Mouse (Mus musculus) thymus, adult 2 months (tissue): Measurements from ENCODE around the gene Stim1. TPM values are rescaled to one million over a fixed set of nuclear protein-coding genes. Genes with fewer than 3 reads are reported as not detected.

Source experiments
- DNase-seq: peaks from one replicate; pipeline ENCODE4 v3.0.0; 2021
- H3K27ac ChIP-seq: fragments of 200-500 bp; 2 replicates; pipeline ENCODE4 v1.5.1; 2012; ENCODE audit warnings: low read length, control low read depth; ENCODE audit not compliant: control insufficient read depth, insufficient read depth
- H3K27me3 ChIP-seq: fragments of 200-500 bp; 2 replicates; pipeline ENCODE4 v1.6.1; 2012; ENCODE audit warnings: mild to moderate bottlenecking, low read length, moderate library complexity, mixed read lengths; ENCODE audit not compliant: control insufficient read depth, insufficient read depth
- H3K36me3 ChIP-seq: fragments of 200-500 bp; 2 replicates; pipeline ENCODE4 v1.6.1; 2012; ENCODE audit warnings: mild to moderate bottlenecking, low read length, moderate library complexity; ENCODE audit not compliant: control insufficient read depth, insufficient read depth
- H3K4me1 ChIP-seq: fragments of 200-500 bp; replicated peaks from 2 replicates; pipeline ENCODE4 v1.6.1; 2012; ENCODE audit warnings: low read length; ENCODE audit not compliant: control insufficient read depth, insufficient read depth
- H3K4me3 ChIP-seq: fragments of 200-500 bp; 2 replicates; pipeline ENCODE4 v1.5.1; 2012; ENCODE audit warnings: mild to moderate bottlenecking, low read length, control low read depth, moderate library complexity; ENCODE audit not compliant: control insufficient read depth, insufficient read depth
- CTCF ChIP-seq: fragments of 200-500 bp; IDR thresholded peaks from 2 replicates; pipeline ENCODE4 v1.5.1; 2012; ENCODE audit warnings: mild to moderate bottlenecking, control low read depth, low read length, moderate library complexity, borderline replicate concordance; ENCODE audit not compliant: control insufficient read depth, poor library complexity, insufficient read depth; ENCODE audit errors: extremely low read depth
- POLR2A ChIP-seq: fragments of 200-500 bp; IDR thresholded peaks from 2 replicates; pipeline ENCODE4 v1.6.1; 2012; ENCODE audit warnings: mild to moderate bottlenecking, low read length, control low read depth, moderate library complexity; ENCODE audit not compliant: control insufficient read depth, poor library complexity, insufficient read depth; ENCODE audit errors: extremely low read depth
- WGBS: fragments of 180-500 bp; shearing (Covaris S2); methylation state at CpG from one replicate; pipeline ENCODE4 v1.1.7; 2018; 5-methylcytosine and 5-hydroxymethylcytosine counted together
- polyA plus RNA-seq: library from polyadenylated mRNA; depleted of rRNA; stranded (reverse); fragments of >200 nt; gene quantifications from 2 replicates; pipeline ENCODE4 v1.2.3, GENCODE M21; 2012

Gene Stim1
- polyA plus RNA-seq, 1 experiment, result 98.6 TPM

DNA sequence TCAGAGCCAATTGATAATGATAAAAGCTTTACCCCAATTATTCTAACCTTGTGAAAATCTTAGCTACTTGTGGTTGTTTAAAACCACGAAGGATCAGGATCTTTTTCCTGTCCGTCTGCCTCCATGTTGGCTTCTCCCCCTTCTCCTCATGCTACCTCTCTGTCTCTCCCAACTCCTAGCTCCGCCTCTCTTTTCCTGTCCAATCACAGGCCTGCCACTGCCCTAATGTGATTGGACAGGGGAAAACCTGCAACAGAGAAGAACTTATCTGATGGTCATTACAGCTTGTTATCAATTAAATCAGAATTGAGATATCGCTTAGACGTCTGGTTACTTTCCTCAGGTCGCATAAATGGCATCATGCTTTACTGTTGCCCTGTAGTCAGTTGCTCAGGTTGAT lies 21.9 kb downstream of the Stim1 start:
- Histone ChIP-seq H3K27ac (no peak overlapping the region), H3K36me3 (no peaks in the 10 kb centered on the region), H3K27me3 (no peaks in the 10 kb centered on the region), H3K4me1 (no peaks in the 10 kb centered on the region), H3K4me3 (no peak overlapping the region)
- TF ChIP-seq CTCF (no peak), POLR2A (no peak)
- no peak for DNase-seq
- 93% methylated on average over 6 of the region's 6 CpGs for WGBS

DNA sequence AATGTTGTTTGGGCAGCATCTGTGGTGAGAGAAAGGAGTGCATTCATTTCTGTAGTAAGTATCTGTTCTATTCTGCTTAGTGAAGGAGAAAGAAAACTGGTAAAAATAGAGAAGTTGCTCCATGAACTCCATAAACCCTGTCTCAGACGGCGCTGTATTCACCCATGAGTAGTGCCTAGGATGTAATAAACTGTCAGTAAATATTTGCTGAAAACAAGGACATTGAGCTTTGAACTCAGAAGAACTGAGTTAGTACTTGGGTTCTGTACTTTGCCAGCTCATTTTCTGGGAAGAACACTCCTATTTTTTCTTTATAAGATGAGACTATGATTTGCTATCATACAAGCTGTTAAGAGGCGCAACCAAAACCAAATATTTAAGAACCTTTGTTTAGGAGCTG lies 24.6 kb downstream of the Stim1 start:
- H3K27me3 ChIP-seq, result no peaks in the 10 kb centered on the region
- no peaks in the 10 kb centered on the region for H3K36me3 ChIP-seq
- 94% methylated on average over 3 of the region's 3 CpGs for WGBS
- no peak overlapping the region for H3K4me3 ChIP-seq
- H3K4me1 ChIP-seq, result no peaks in the 10 kb centered on the region
- TF ChIP-seq POLR2A, result no peak
- no peak overlapping the region for H3K27ac ChIP-seq
- no peak for DNase-seq

DNA sequence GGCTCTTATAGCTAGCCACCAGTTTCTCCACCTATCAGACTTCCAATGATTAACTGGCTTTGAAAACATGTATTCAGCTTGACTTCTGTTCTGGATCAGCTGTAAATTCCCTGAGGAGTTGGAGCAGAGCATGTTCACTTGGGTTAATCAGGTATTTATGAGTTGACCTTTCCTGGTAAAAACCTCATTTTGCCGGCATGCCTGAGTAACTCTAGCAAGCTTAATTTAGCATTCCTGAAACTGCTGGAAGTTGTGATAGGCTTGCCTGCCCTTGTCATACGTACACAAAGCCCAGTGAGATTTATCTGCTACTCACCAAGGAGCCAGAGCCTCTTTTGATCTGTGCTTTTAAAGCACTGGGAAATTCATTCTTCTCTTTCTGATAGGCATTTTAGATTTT lies 25.6 kb downstream of the Stim1 start:
- 92% methylated on average over 2 of the region's 2 CpGs for WGBS
- Histone ChIP-seq H3K36me3 (no peaks in the 10 kb centered on the region), H3K4me3 (no peak overlapping the region), H3K27me3 (no peaks in the 10 kb centered on the region), H3K27ac (no peak overlapping the region), H3K4me1 (no peaks in the 10 kb centered on the region)
- TF ChIP-seq CTCF, result no peak
- no peak for TF ChIP-seq POLR2A
- no peak for DNase-seq

DNA sequence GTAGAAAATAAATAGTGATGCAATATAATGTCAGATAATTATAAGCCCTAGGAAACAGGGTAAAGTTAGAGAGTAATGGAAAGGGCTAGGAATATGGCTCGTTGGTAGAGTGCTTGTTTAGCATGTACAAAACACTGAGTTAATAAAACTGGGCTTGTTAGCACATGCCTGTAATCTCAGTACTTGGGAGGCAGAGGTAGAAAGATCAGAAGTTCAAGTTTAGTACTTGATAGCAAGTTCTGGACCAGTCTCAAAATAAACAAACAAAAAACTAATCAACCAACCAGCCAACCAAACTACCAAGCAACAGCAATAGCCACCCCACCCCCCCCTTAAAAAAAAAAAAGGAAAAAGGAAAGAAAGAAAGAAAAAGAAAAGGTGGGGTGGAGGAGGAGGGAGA lies 33.2 kb downstream of the Stim1 start:
- WGBS, result 90% methylated on average over 1 of the region's 1 CpGs
- no peak for TF ChIP-seq POLR2A
- no peak for TF ChIP-seq CTCF
- Histone ChIP-seq H3K27me3 (no peaks in the 10 kb centered on the region), H3K27ac (no peak overlapping the region), H3K36me3 (no peaks in the 10 kb centered on the region), H3K4me3 (no peak overlapping the region), H3K4me1 (no peaks in the 10 kb centered on the region)
- DNase-seq, result no peak

DNA sequence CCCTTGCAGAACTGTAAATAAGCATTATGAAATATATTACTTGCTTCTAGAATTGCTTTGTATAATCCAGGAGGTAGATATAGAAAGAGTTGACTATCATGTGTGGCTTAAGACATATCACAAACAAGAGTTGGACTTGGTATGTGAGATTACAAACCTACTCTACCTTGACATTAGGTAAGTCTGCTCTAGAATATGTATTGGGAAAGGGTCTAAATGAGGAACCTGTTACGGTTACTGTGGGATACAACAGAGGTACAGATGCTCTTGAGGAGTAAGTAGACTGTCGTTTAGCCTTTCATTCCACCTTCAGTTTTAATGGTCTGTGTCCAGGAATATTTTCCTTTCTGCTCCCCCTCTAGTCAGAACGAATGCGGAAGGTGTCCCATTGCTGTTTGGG lies 34.9 kb downstream of the Stim1 start:
- no peak overlapping the region for H3K27ac ChIP-seq

DNA sequence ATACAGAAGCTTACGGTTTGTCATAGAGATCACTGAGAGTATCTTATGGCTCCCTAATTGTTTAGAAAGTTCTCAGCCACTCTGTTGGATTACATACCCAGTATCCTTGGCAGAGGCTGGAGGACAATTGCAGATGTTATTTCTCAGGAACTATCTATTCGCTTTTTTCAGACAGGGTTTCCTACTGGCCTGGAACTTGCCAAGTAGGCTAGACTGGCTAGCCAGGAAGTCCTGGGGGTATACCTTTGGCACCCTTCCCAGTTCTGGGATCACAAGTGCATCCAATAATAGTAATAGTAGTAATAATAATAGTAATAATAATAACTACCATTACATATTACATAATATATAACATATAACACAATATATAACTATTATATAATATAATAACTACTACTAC lies 38.0 kb downstream of the Stim1 start:
- no peaks in the 10 kb centered on the region for H3K36me3 ChIP-seq
- no peak for DNase-seq
- H3K4me3 ChIP-seq, result no peak overlapping the region
- no peak overlapping the region for H3K27ac ChIP-seq
- no peak for TF ChIP-seq POLR2A
- TF ChIP-seq CTCF, result no peak
- H3K27me3 ChIP-seq, result no peaks in the 10 kb centered on the region
- 95% methylated on average over 2 of the region's 2 CpGs for WGBS
- H3K4me1 ChIP-seq, result no peaks in the 10 kb centered on the region

More for the DNA sequence above, 34.9 kb downstream of the Stim1 start:
- WGBS, result 98% methylated on average over 4 of the region's 4 CpGs
- H3K36me3 ChIP-seq, result no peaks in the 10 kb centered on the region
- no peaks in the 10 kb centered on the region for H3K4me1 ChIP-seq
- DNase-seq, result no peak
- H3K27me3 ChIP-seq, result no peaks in the 10 kb centered on the region
- TF ChIP-seq CTCF (no peak), POLR2A (no peak)
- no peak overlapping the region for H3K4me3 ChIP-seq

DNA sequence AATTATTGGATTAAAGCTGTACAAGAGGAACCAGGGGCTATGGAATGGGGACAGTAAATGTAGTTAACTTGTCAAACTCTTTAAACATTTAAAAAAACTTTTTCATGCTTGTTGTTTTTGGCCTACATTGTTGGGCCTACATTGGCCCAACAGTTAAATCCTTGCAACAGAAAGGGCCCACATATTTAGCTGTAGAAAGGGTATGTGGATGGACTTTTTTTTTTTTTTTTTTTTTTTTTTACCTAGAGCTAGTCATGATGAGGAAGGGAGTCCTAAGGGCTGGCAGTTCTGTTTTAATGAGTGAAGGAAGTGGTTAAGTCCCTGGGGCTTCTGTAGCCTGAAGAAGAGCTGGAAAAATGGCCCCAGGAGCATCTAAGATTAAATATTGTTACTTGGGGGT lies 42.7 kb downstream of the Stim1 start:
- no peak for TF ChIP-seq POLR2A
- TF ChIP-seq CTCF, result no peak
- Histone ChIP-seq H3K4me3 (no peak overlapping the region), H3K36me3 (no peaks in the 10 kb centered on the region), H3K27me3 (no peaks in the 10 kb centered on the region), H3K4me1 (no peaks in the 10 kb centered on the region), H3K27ac (no peak overlapping the region)
- no peak for DNase-seq
